Mouse (Mus musculus) forebrain, postnatal 0 days (tissue): ENCODE results near the gene Aldh16a1. TPM values are rescaled to one million over a fixed set of nuclear protein-coding genes. Genes with fewer than 3 reads are reported as not detected.

Experiments
- ATAC-seq: fragments of 200-750 bp; cut with Nextera tagmentation; 2 replicates; pipeline ENCODE4 v1.8.0; 2017; ENCODE audit warnings: mild to moderate bottlenecking, moderate library complexity
- DNase-seq: peaks from one replicate; pipeline ENCODE4 v3.0.0-alpha.2; 2015
- H3K27ac ChIP-seq: fragments of 300-500 bp; sonication (generic); 2 replicates; pipeline ENCODE4 v1.5.1; 2014; ENCODE audit warnings: low read depth, mild to moderate bottlenecking, antibody characterized with exemption, low read length, moderate library complexity, mixed read lengths
- H3K27me3 ChIP-seq: fragments of 300-500 bp; sonication (generic); 2 replicates; pipeline ENCODE4 v1.6.1; 2014; ENCODE audit warnings: mild to moderate bottlenecking, low read length, mixed read lengths; ENCODE audit not compliant: insufficient read depth
- H3K36me3 ChIP-seq: fragments of 300-500 bp; sonication (generic); 2 replicates; pipeline ENCODE4 v1.6.1; 2014; ENCODE audit warnings: mild to moderate bottlenecking, moderate library complexity; ENCODE audit not compliant: insufficient read depth
- H3K4me1 ChIP-seq: fragments of 300-500 bp; sonication (generic); 2 replicates; pipeline ENCODE4 v1.6.1; 2014; ENCODE audit warnings: antibody characterized with exemption; ENCODE audit not compliant: insufficient read depth
- H3K4me2 ChIP-seq: fragments of 300-500 bp; sonication (generic); 2 replicates; pipeline ENCODE4 v1.6.1; 2014; ENCODE audit warnings: low read depth, mild to moderate bottlenecking, moderate library complexity
- H3K4me3 ChIP-seq: fragments of 300-500 bp; sonication (generic); 2 replicates; pipeline ENCODE4 v1.5.1; 2014; ENCODE audit warnings: low read depth, low read length, mixed read lengths
- H3K9ac ChIP-seq: fragments of 300-500 bp; sonication (generic); 2 replicates; pipeline ENCODE4 v1.6.1; 2014; ENCODE audit warnings: mild to moderate bottlenecking
- H3K9me3 ChIP-seq: fragments of 300-500 bp; sonication (generic); 2 replicates; pipeline ENCODE4 v1.6.1; 2016; ENCODE audit warnings: low read length
- CTCF ChIP-seq: sonication (generic); IDR thresholded peaks from 2 replicates; pipeline ENCODE4 v1.5.1; 2016; ENCODE audit warnings: antibody characterized with exemption, control low read depth, low read depth
- WGBS: fragments of 180-500 bp; shearing (Covaris S2); extraction: QIAGEN DNeasy Blood & Tissue Kit; methylation state at CpG from one replicate; pipeline ENCODE4 v1.1.7; 2014; 5-methylcytosine and 5-hydroxymethylcytosine counted together
- polyA plus RNA-seq: library from polyadenylated mRNA; unstranded; fragments of >200 nt; fragmentation: Nextera tagmentation; extraction: Ambion mirVana; gene quantifications from 2 replicates; pipeline ENCODE4 v1.2.1, GENCODE M21; 2015
- total RNA-seq: library from RNA; depleted of rRNA; stranded (reverse); fragments of >200 nt; gene quantifications from 2 replicates; pipeline ENCODE4 v1.2.3, GENCODE M21; 2014

Aldh16a1 gene
- total and polyA plus RNA-seq, 2 experiments from 2014 or later, result 13.3 to 14.2 TPM

DNA sequence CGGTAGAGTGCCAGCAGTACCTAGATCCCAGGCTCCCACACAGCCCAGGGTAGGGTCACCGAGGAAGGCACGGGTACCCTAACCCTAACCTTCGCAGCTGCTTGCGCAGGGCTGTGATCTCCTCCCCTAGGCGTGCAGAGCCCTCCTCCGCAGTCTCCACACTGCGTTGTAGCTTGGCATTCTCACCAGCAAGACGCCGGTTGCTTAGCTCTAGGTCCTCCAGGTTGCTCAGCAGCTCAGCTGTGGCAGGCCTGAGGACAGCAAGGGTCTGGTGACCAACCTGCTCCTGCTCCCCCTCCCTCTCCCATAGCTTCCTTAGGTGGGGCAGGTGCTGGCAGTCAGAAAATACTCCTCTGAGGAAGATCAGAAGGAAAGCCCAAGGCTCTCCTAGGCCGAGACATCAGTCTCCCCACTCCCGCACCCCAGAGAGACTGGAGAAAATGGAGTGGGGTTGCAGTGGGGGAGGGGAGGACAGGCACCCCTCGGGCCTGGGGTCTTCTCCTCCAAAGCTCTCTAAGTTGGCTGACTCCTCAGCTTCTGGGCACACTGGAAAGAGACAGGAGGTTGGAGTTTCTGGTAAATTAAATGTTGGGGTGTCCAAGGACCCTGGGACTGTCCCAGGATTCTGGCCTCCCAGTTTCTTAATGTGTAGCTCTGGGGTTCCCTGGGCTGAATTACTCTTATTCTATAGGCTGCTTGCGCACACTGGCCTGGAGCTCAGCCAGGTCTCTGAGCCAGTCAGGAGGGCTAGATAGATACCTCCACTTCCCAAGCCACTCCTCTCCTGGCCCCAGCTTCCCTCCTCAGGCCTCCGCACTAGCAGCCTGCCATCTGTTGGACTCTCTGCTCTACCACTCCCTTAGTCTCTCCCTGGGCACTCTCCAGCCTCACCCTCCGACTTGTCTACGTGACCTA is 39.7 kb upstream of the Aldh16a1 start:
- no peak overlapping the region for H3K4me3 ChIP-seq
- TF ChIP-seq CTCF, result no peak
- ATAC-seq (no peak), DNase-seq (no peak)
- no peaks in the 10 kb centered on the region for H3K4me1 ChIP-seq
- H3K9ac ChIP-seq, result no peak overlapping the region
- no peaks in the 10 kb centered on the region for H3K36me3 ChIP-seq
- no peaks in the 10 kb centered on the region for H3K9me3 ChIP-seq
- H3K27me3 ChIP-seq, result no peaks in the 10 kb centered on the region
- H3K4me2 ChIP-seq, result no peak overlapping the region
- H3K27ac ChIP-seq, result no peak overlapping the region
- 78% methylated on average over 17 of the region's 17 CpGs for WGBS

DNA sequence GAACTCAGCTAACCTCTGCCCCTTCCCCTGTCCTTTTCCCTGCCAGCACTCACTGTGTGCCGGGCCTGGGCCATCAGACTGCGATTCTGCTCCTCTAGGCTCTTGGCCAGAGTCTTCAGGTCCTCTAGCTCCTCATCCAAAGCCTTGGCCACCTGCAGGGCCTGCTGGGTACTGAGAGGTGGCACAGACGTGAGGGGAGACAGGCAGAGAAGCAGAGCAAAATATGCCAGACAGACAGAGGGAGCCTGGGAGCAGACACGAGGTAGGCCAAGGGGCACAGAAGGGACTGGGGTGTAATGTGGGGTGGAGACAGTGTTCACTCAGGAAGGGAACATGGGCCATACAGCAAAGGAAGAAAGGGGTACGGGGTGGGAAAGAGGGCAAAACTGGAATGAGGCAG is 39.0 kb upstream of the Aldh16a1 start:
- WGBS, result 47% methylated on average over 5 of the region's 5 CpGs
- TF ChIP-seq CTCF, result no peak
- H3K36me3 ChIP-seq, result no peaks in the 10 kb centered on the region

DNA sequence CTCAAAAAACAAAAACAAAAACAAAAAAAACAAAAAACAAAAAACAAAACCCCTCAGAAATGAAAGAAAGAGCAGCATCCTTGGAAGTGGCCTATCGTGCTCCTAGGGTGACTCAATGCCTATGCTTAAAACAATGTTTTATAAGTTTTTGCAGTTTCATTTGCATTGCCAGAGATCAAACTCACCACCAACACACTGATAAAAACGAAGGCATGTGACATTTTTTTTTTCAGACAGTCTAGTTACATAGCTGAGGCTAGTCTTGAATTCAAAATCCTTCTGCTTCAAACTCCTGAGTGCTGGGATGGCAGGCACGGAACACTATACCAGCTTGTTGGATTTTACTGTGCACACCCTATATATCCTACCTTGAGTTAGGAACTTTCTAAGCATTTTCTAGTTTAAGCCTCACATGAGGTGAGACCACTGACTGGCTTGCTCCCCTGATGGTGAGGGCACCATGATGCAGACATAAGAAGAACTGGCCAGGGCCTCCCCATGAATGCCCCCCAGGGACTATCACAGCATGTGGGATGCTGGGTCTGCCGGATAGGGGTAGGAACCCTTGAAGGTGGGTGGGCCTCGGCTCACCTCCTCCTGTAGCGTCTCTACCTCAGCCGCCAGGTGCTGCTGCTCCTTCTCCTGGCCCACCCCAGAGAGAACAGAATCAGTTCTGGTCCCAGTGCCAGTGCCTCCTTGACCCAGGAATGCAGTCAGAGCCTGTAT is 38.4 kb upstream of the Aldh16a1 start:
- no peak overlapping the region for H3K27ac ChIP-seq
- 76% methylated on average over 7 of the region's 7 CpGs for WGBS
- no peak overlapping the region for H3K4me2 ChIP-seq
- TF ChIP-seq CTCF, result no peak
- H3K27me3 ChIP-seq, result no peaks in the 10 kb centered on the region
- no peak overlapping the region for H3K4me3 ChIP-seq
- no peaks in the 10 kb centered on the region for H3K9me3 ChIP-seq
- no peak for DNase-seq
- no peaks in the 10 kb centered on the region for H3K36me3 ChIP-seq
- H3K9ac ChIP-seq, result no peak overlapping the region
- no peak for ATAC-seq
- no peaks in the 10 kb centered on the region for H3K4me1 ChIP-seq

More for the DNA sequence above, 39.0 kb upstream of the Aldh16a1 start:
- Histone ChIP-seq H3K4me3 (no peak overlapping the region), H3K9ac (no peak overlapping the region), H3K9me3 (no peaks in the 10 kb centered on the region), H3K27me3 (no peaks in the 10 kb centered on the region), H3K4me1 (no peaks in the 10 kb centered on the region), H3K27ac (no peak overlapping the region), H3K4me2 (no peak overlapping the region)
- DNase-seq, result no peak
- ATAC-seq, result no peak

DNA sequence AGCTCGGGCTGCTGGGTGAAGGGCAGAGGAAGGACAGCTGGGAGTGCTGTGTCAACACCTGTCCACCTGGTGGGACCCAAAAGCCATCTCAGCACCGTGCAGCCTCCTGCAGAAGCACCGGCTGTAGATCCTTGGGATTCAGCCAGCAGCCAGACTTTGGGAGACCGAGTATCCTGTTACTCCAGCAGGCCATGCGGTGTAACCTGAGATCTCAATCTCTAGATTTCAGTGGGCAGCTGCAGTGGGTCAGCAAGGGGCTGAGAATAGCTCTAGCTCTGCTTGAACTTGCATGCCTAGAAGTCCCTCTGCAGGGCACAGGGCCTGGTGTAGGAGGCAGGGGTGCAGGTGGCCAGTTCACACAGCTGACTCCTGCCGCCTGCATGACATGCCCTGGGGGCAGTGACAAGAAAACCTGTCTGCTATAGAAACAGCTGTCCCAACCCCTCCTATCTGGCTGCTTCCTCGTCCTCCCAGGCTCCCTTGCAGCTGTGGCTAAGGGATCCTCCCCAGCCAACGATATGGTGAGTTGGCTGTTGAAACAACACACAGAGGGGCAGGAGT is 37.5 kb upstream of the Aldh16a1 start:
- no peak overlapping the region for H3K9ac ChIP-seq
- 29% methylated on average over 8 of the region's 8 CpGs for WGBS
- no peak overlapping the region for H3K4me2 ChIP-seq
- H3K4me1 ChIP-seq, result no peaks in the 10 kb centered on the region
- H3K36me3 ChIP-seq, result no peaks in the 10 kb centered on the region
- H3K27me3 ChIP-seq, result no peaks in the 10 kb centered on the region
- H3K9me3 ChIP-seq, result no peaks in the 10 kb centered on the region
- no peak overlapping the region for H3K27ac ChIP-seq
- DNase-seq, result no peak
- no peak overlapping the region for H3K4me3 ChIP-seq
- no peak for TF ChIP-seq CTCF
- ATAC-seq, result no peak

DNA sequence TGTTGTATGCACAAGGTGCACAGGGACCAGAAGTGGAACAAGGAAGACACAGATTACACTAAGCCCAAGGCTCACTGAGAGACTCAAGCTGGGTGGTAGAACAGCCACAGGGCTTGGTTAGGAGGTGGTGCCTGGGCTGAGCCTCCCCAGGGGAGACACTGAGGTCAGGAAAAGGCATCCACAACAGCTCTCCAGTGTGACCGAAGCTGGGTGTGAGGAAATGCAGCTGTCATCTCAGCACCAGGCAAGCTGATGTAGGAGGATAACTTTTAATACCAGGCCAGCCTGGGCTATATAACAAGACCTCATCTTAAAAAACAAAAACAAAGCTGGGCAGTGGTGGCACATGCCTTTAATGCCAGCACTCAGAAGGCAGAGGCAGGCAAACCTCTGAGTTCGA is 36.8 kb upstream of the Aldh16a1 start:
- no peak for TF ChIP-seq CTCF
- Histone ChIP-seq H3K9ac (no peak overlapping the region), H3K4me2 (no peak overlapping the region), H3K4me3 (no peak overlapping the region), H3K27me3 (no peaks in the 10 kb centered on the region), H3K27ac (no peak overlapping the region), H3K9me3 (no peaks in the 10 kb centered on the region), H3K4me1 (no peaks in the 10 kb centered on the region), H3K36me3 (no peaks in the 10 kb centered on the region)
- 74% methylated on average over 2 of the region's 2 CpGs for WGBS
- no peak for DNase-seq
- ATAC-seq, result no peak

DNA sequence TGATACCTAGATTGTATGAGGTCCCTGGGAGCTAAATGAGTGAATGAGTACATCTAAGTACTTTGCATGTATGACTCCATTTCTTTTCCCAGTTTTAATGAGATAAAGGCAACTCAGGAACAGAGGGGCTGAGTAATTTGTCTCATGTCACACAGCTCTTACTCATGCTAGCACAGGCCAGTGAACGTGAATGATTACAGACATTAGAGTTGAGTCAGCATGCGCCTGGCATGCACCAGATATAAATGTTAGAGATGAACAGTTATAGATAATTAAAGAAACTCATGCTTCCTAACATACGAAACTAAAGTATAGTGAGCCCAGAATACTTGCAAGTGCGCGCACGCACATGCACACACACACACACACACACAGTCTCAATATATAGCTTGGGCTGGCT is 35.8 kb upstream of the Aldh16a1 start:
- ATAC-seq (no peak), DNase-seq (no peak)
- Histone ChIP-seq H3K4me1 (no peaks in the 10 kb centered on the region), H3K9me3 (no peaks in the 10 kb centered on the region), H3K4me3 (no peak overlapping the region), H3K9ac (no peak overlapping the region), H3K27ac (no peak overlapping the region), H3K36me3 (no peaks in the 10 kb centered on the region), H3K27me3 (no peaks in the 10 kb centered on the region), H3K4me2 (no peak overlapping the region)
- TF ChIP-seq CTCF, result no peak
- WGBS, result 85% methylated on average over 6 of the region's 6 CpGs

DNA sequence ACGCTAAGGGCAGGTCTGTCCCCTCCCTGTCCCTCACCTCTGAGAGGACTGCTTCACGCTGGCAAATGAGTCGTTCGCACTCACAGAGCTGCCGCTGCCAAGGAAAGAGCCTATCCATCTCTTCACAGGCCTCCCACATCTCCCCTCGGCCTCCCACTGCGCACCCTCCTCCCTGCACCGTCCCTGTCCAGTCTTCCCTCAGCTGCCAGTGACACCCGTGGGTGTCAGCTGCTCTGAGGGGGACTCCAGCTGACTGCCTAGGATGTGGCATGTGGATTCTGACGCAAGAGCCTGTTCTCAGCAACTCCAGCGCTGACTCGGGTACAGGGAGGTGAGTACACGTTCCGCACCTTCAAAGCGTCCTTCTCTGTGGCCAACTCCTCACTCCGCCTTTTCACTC is 35.2 kb upstream of the Aldh16a1 start:
- H3K4me3 ChIP-seq, result no peak overlapping the region
- no peaks in the 10 kb centered on the region for H3K36me3 ChIP-seq
- no peak for DNase-seq
- H3K27me3 ChIP-seq, result peaks cover 6% of the 10 kb centered on the region; the same call in 1 of the 2 replicates
- H3K27ac ChIP-seq, result no peak overlapping the region
- TF ChIP-seq CTCF, result no peak
- H3K4me2 ChIP-seq, result no peak overlapping the region
- H3K4me1 ChIP-seq, result no peaks in the 10 kb centered on the region
- WGBS, result 59% methylated on average over 16 of the region's 16 CpGs
- no peaks in the 10 kb centered on the region for H3K9me3 ChIP-seq
- H3K9ac ChIP-seq, result no peak overlapping the region
- ATAC-seq, result no peak
